Mouse (Mus musculus) liver, embryonic 11.5 days (tissue): ENCODE measurements around the gene Exoc4. TPM values are rescaled to one million over a fixed set of nuclear protein-coding genes. Genes with fewer than 3 reads are reported as not detected.

Source experiments
- ATAC-seq: fragments of 200-750 bp; cut with Nextera tagmentation; replicated peaks from 2 replicates; pipeline ENCODE4 v1.8.0; 2017; ENCODE audit warnings: moderate number of reproducible peaks, mild to moderate bottlenecking, moderate TSS enrichment, moderate library complexity; ENCODE audit not compliant: low FRiP score
- DNase-seq: peaks from one replicate; pipeline ENCODE4 v3.0.0-alpha.2; 2017; ENCODE audit warnings: low spot score
- H3K27ac ChIP-seq: fragments of 300-500 bp; sonication (generic); 2 replicates; pipeline ENCODE4 v1.5.1; 2014; ENCODE audit warnings: mild to moderate bottlenecking, low read depth, low read length, control low read depth
- H3K27me3 ChIP-seq: fragments of 300-500 bp; sonication (generic); replicated peaks from 2 replicates; pipeline ENCODE4 v1.6.1; 2014; ENCODE audit warnings: low read length, mixed read lengths; ENCODE audit not compliant: control insufficient read depth, insufficient read depth
- H3K36me3 ChIP-seq: fragments of 300-500 bp; sonication (generic); 2 replicates; pipeline ENCODE4 v1.6.1; 2014; ENCODE audit warnings: mild to moderate bottlenecking, low read length, moderate library complexity, mixed read lengths; ENCODE audit not compliant: control insufficient read depth, insufficient read depth
- H3K4me1 ChIP-seq: fragments of 300-500 bp; sonication (generic); replicated peaks from 2 replicates; pipeline ENCODE4 v1.6.1; 2014; ENCODE audit warnings: low read length, mixed read lengths; ENCODE audit not compliant: control insufficient read depth, insufficient read depth
- H3K4me2 ChIP-seq: fragments of 300-500 bp; sonication (generic); 2 replicates; pipeline ENCODE4 v1.6.1; 2014; ENCODE audit warnings: mild to moderate bottlenecking, control low read depth, moderate library complexity
- H3K4me3 ChIP-seq: fragments of 300-500 bp; sonication (generic); 2 replicates; pipeline ENCODE4 v1.5.1; 2014; ENCODE audit warnings: low read depth, low read length, control low read depth
- H3K9ac ChIP-seq: fragments of 300-500 bp; sonication (generic); 2 replicates; pipeline ENCODE4 v1.6.1; 2014; ENCODE audit warnings: low read depth, low read length, control low read depth
- H3K9me3 ChIP-seq: fragments of 300-500 bp; sonication (generic); 2 replicates; pipeline ENCODE4 v1.6.1; 2016; ENCODE audit warnings: low read length, inconsistent platforms, mixed read lengths; ENCODE audit not compliant: control insufficient read depth
- WGBS: fragments of 180-500 bp; shearing (Covaris S2); extraction: QIAGEN DNeasy Blood & Tissue Kit; methylation state at CpG from one replicate; pipeline ENCODE4 v1.1.7; 2014; 5-methylcytosine and 5-hydroxymethylcytosine counted together
- polyA plus RNA-seq: library from polyadenylated mRNA; unstranded; fragments of >200 nt; fragmentation: Nextera tagmentation; extraction: Ambion mirVana; gene quantifications from 2 replicates; pipeline ENCODE4 v1.2.1, GENCODE M21; 2014

Exoc4 gene
- polyA plus RNA-seq, 1 experiment from 2014 or later: 20.9 TPM

DNA sequence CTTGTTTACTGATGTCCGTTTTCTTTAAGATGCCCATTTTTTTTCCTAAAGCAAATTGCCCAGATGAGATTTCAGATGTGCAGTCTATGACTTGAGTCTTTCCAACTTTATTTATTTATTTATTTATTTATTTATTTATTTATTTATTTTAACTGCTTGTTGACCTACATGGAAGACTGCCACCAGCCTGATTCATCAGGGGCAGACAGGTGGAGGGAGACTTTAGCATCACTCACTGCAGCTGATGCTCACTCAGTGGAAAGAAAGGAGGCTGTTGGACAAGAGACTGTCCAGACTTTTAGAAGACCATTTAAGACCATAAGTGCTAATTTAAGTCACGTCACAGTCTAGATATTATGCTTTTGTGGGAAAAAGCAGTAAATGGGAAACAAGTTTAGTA is 313.0 kb downstream of the Exoc4 start:
- no peak overlapping the region for H3K4me2 ChIP-seq
- H3K27ac ChIP-seq: no peak overlapping the region
- no peak overlapping the region for H3K9ac ChIP-seq
- H3K36me3 ChIP-seq: no peaks in the 10 kb centered on the region
- WGBS: 80% methylated on average over 2 of the region's 2 CpGs
- H3K9me3 ChIP-seq: no peaks in the 10 kb centered on the region
- ATAC-seq: no peak
- H3K4me3 ChIP-seq: no peak overlapping the region
- no peaks in the 10 kb centered on the region; the same call in 1 of the 2 replicates for H3K4me1 ChIP-seq
- DNase-seq: no peak
- no peaks in the 10 kb centered on the region for H3K27me3 ChIP-seq

GRCm38 (mm10) chr6:33575947-33576346 is 327.1 kb downstream of the Exoc4 start:
- no peaks in the 10 kb centered on the region for H3K36me3 ChIP-seq
- H3K9me3 ChIP-seq: no peaks in the 10 kb centered on the region
- DNase-seq (no peak), ATAC-seq (no peak)
- H3K4me2 ChIP-seq: no peak overlapping the region
- H3K27me3 ChIP-seq: no peaks in the 10 kb centered on the region
- H3K9ac ChIP-seq: no peak overlapping the region
- H3K27ac ChIP-seq: no peak overlapping the region
- no peak overlapping the region for H3K4me3 ChIP-seq
- no peaks in the 10 kb centered on the region for H3K4me1 ChIP-seq
- 57% methylated on average over 4 of the region's 4 CpGs for WGBS

- no peak for DNase-seq
- no peak overlapping the region for H3K9ac ChIP-seq
- H3K4me1 ChIP-seq: no peaks in the 10 kb centered on the region
- H3K4me2 ChIP-seq: no peak overlapping the region
- WGBS: 80% methylated on average over 4 of the region's 4 CpGs
- H3K4me3 ChIP-seq: no peak overlapping the region
- no peaks in the 10 kb centered on the region for H3K36me3 ChIP-seq
- no peak overlapping the region for H3K27ac ChIP-seq
- ATAC-seq: no peak
- H3K9me3 ChIP-seq: no peaks in the 10 kb centered on the region
- H3K27me3 ChIP-seq: no peaks in the 10 kb centered on the region
Observed at GRCm38 (mm10) chr6:33608469-33608868, 359.6 kb downstream of the Exoc4 start.

DNA sequence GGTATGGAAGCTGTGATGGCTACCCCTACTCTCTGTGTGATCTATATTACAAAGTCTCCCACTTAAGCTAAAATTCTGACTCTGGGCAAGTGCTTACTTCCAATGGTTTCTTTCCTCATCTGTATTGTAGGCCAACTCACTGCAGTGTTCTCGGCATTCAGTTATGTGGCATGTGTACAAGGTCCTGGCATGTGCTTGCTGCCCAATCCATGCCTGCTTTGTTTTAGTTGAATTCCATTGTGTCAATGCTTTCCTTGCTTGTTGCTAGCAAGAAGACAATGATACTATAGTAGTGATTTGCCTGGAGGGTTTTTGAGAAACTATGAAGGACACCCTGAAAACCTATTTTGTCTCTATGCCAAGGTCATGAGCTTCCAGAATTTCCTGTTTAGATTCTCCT is 365.1 kb downstream of the Exoc4 start:
- no peak overlapping the region for H3K4me2 ChIP-seq
- ATAC-seq (no peak), DNase-seq (no peak)
- no peak overlapping the region for H3K9ac ChIP-seq
- 89% methylated on average over 1 of the region's 1 CpGs for WGBS
- no peaks in the 10 kb centered on the region for H3K27me3 ChIP-seq
- no peaks in the 10 kb centered on the region for H3K4me1 ChIP-seq
- no peak overlapping the region for H3K4me3 ChIP-seq
- no peaks in the 10 kb centered on the region for H3K9me3 ChIP-seq
- H3K36me3 ChIP-seq: no peaks in the 10 kb centered on the region
- H3K27ac ChIP-seq: no peak overlapping the region

DNA sequence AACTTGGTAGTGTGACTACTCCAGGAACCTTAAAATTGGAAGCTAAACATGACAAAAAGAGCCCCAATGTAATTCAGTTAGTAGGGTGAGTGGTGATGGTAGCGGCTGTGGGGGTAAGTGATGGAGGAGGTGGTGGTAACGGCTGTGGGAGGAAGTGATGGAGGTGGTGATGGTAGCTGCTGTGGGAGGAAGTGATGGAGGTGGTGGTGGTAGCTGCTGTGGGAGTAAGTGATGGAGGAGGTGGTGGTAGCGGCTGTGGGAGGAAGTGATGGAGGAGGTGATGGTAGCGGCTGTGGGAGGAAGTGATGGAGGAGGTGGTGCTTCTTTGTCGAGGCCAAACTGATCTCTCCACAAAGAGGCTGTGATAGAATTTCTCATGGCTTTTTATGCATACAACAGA is 369.7 kb downstream of the Exoc4 start:
- Histone ChIP-seq H3K27ac (no peak overlapping the region), H3K27me3 (no peaks in the 10 kb centered on the region), H3K36me3 (no peaks in the 10 kb centered on the region), H3K4me3 (no peak overlapping the region), H3K9ac (no peak overlapping the region), H3K4me2 (no peak overlapping the region), H3K9me3 (no peaks in the 10 kb centered on the region), H3K4me1 (no peaks in the 10 kb centered on the region)
- ATAC-seq (no peak), DNase-seq (no peak)
- 54% methylated on average over 5 of the region's 5 CpGs for WGBS

DNA sequence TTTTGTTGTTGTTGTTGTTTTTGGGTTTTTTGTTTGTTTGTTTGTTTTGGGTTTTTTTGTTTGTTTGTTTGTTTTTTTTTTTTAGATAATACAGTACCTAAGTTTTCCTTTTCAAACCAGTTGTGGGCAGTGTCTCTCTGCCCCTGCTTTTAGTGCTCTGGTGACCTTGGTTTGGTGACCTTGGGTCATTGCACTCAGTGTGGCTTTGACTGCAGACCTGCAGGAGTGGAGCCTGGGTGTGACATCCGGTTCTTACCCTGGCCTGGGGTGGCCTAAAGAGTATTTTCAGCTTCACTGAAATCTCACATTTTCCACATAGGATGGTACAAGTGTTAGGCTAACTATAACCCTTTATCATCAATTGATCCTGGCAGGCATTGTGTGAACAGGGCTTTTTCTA is 371.8 kb downstream of the Exoc4 start:
- 50% methylated on average over 1 of the region's 1 CpGs for WGBS
- no peaks in the 10 kb centered on the region for H3K4me1 ChIP-seq
- no peaks in the 10 kb centered on the region for H3K36me3 ChIP-seq
- DNase-seq (no peak), ATAC-seq (no peak)
- H3K4me2 ChIP-seq: no peak overlapping the region
- H3K9ac ChIP-seq: no peak overlapping the region
- no peak overlapping the region for H3K4me3 ChIP-seq
- H3K27ac ChIP-seq: no peak overlapping the region
- H3K27me3 ChIP-seq: no peaks in the 10 kb centered on the region
- H3K9me3 ChIP-seq: no peaks in the 10 kb centered on the region

DNA sequence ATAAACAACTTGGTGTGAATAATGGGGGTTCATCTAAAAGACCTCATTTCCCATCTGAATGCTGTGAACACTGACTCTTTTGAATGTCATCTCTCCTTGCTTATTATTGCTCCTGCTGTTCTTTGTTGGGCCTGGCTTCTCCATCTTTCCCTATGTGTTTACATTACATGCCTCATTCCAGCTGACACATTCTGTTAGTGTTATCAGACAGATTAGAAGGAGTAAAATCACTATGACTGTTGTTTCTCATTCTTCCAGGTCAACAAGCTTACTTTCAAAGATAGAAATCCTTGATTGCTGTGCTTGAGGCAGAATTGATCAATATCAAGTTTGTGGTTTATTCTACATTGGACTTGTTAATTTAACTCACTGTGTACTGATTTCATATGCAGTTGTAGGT is 377.0 kb downstream of the Exoc4 start:
- Histone ChIP-seq H3K27ac (no peak overlapping the region), H3K4me1 (no peaks in the 10 kb centered on the region), H3K9ac (no peak overlapping the region), H3K4me2 (no peak overlapping the region), H3K36me3 (no peaks in the 10 kb centered on the region), H3K4me3 (no peak overlapping the region), H3K27me3 (no peaks in the 10 kb centered on the region), H3K9me3 (peaks cover 5% of the 10 kb centered on the region; the same call in 1 of the 2 replicates)
- ATAC-seq (no peak), DNase-seq (no peak)

GRCm38 (mm10) chr6:33631133-33631532 is 382.2 kb downstream of the Exoc4 start:
- peaks cover 5% of the 10 kb centered on the region; the same call in 1 of the 2 replicates for H3K9me3 ChIP-seq
- no peak overlapping the region for H3K9ac ChIP-seq
- no peak overlapping the region for H3K4me3 ChIP-seq
- no peak overlapping the region for H3K4me2 ChIP-seq
- no peaks in the 10 kb centered on the region for H3K27me3 ChIP-seq
- WGBS: 59% methylated on average over 2 of the region's 2 CpGs
- H3K27ac ChIP-seq: no peak overlapping the region
- no peaks in the 10 kb centered on the region for H3K36me3 ChIP-seq
- no peaks in the 10 kb centered on the region for H3K4me1 ChIP-seq
- ATAC-seq (no peak), DNase-seq (no peak)

DNA sequence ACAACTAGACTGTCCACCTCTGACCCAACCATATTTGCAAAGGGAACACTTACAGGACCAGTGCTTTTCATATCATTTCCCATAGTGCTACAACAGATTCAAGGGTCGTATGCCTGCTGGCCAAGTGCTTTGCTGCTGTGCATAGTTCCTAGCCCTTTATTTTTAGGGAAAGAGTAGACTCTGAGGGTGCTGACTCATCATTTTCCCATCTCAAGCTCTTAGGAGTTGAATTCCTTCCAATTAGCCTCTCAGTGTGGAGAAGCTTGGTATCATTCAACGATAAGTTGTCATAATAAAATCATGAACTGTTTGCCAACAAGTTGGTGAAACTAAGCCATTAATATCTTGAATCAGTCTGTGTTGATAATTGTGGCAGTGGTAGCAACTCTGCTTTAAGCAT is 388.3 kb downstream of the Exoc4 start:
- no peaks in the 10 kb centered on the region for H3K27me3 ChIP-seq
- H3K9me3 ChIP-seq: no peaks in the 10 kb centered on the region
- H3K4me2 ChIP-seq: no peak overlapping the region
- no peak for ATAC-seq
- WGBS: 84% methylated on average over 2 of the region's 2 CpGs
- no peak overlapping the region for H3K4me3 ChIP-seq
- no peak overlapping the region for H3K9ac ChIP-seq
- H3K36me3 ChIP-seq: no peaks in the 10 kb centered on the region
- no peak overlapping the region for H3K27ac ChIP-seq
- no peak for DNase-seq
- no peaks in the 10 kb centered on the region for H3K4me1 ChIP-seq
